Mouse (Mus musculus) hindbrain, postnatal 0 days (tissue): ENCODE measurements around the gene Tnpo1. TPM values are rescaled to one million over a fixed set of nuclear protein-coding genes. Genes with fewer than 3 reads are reported as not detected.

Experiments
- ATAC-seq: fragments of 200-750 bp; cut with Nextera tagmentation; 2 replicates; pipeline ENCODE4 v1.8.0; 2017; ENCODE audit warnings: mild to moderate bottlenecking, moderate TSS enrichment, moderate library complexity
- DNase-seq: peaks from one replicate; pipeline ENCODE4 v3.0.0-alpha.2; 2015; ENCODE audit warnings: low spot score
- H3K27ac ChIP-seq: fragments of 300-500 bp; sonication (generic); 2 replicates; pipeline ENCODE4 v1.5.1; 2014; ENCODE audit warnings: mild to moderate bottlenecking
- H3K27me3 ChIP-seq: fragments of 300-500 bp; sonication (generic); 2 replicates; pipeline ENCODE4 v1.6.1; 2014; ENCODE audit warnings: low read length, mixed read lengths; ENCODE audit not compliant: insufficient read depth
- H3K36me3 ChIP-seq: fragments of 300-500 bp; sonication (generic); 2 replicates; pipeline ENCODE4 v1.6.1; 2014; ENCODE audit warnings: low read length, mixed read lengths; ENCODE audit not compliant: insufficient read depth
- H3K4me1 ChIP-seq: fragments of 300-500 bp; sonication (generic); 2 replicates; pipeline ENCODE4 v1.6.1; 2014; ENCODE audit warnings: antibody characterized with exemption, low read length, mixed read lengths; ENCODE audit not compliant: insufficient read depth
- H3K4me2 ChIP-seq: fragments of 300-500 bp; sonication (generic); 2 replicates; pipeline ENCODE4 v1.6.1; 2014; ENCODE audit warnings: low read depth, mild to moderate bottlenecking, low read length, moderate library complexity, mixed read lengths
- H3K4me3 ChIP-seq: fragments of 300-500 bp; sonication (generic); 2 replicates; pipeline ENCODE4 v1.5.1; 2014; ENCODE audit warnings: low read length
- H3K9ac ChIP-seq: fragments of 300-500 bp; sonication (generic); replicated peaks from 2 replicates; pipeline ENCODE4 v1.6.1; 2014; ENCODE audit warnings: mild to moderate bottlenecking, low read length, moderate library complexity, mixed read lengths
- H3K9me3 ChIP-seq: fragments of 300-500 bp; sonication (generic); 2 replicates; pipeline ENCODE4 v1.6.1; 2016; ENCODE audit warnings: low read length, mixed read lengths
- CTCF ChIP-seq: IDR thresholded peaks from 2 replicates; pipeline ENCODE4 v1.5.1; 2016; ENCODE audit warnings: antibody characterized with exemption, control low read depth, low read depth
- WGBS: fragments of 180-500 bp; shearing (Covaris S2); extraction: QIAGEN DNeasy Blood & Tissue Kit; methylation state at CpG from one replicate; pipeline ENCODE4 v1.1.7; 2014; 5-methylcytosine and 5-hydroxymethylcytosine counted together
- polyA plus RNA-seq: library from polyadenylated mRNA; unstranded; fragments of >200 nt; fragmentation: Nextera tagmentation; extraction: Ambion mirVana; gene quantifications from 2 replicates; pipeline ENCODE4 v1.2.1, GENCODE M21; 2015
- total RNA-seq: library from RNA; depleted of rRNA; stranded (reverse); fragments of >200 nt; gene quantifications from 2 replicates; pipeline ENCODE4 v1.2.3, GENCODE M21; 2014; rRNA removed

The Tnpo1 gene
- total and polyA plus RNA-seq, 2 experiments from 2014 or later: 21.6 to 79.2 TPM

DNA sequence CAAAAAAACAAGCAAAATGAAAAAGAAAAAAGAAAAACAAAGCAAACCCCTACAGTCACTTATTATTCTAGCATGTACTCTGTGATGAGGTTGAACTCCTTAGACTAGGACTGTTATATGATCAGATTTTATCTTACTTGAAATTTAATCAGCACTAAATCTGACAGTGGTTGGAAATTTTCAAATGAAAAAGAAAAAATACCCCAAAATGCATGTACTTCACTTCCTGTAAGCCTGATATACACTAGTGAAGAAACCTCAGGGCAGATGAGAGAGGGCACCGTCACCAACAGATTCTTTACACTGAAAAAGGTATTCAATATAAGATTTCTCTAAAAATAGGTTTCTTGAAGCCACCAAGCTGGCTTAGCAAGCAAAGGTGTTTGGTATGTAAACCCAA lies 134.5 kb downstream of the Tnpo1 start:
- 90% methylated on average over 1 of the region's 1 CpGs for WGBS
- ATAC-seq: no peak
- H3K9ac ChIP-seq: no peak overlapping the region
- DNase-seq: no peak
- H3K36me3 ChIP-seq: no peaks in the 10 kb centered on the region
- no peaks in the 10 kb centered on the region for H3K27me3 ChIP-seq
- H3K9me3 ChIP-seq: no peaks in the 10 kb centered on the region
- no peak for TF ChIP-seq CTCF
- H3K27ac ChIP-seq: no peak overlapping the region
- no peaks in the 10 kb centered on the region for H3K4me1 ChIP-seq
- H3K4me2 ChIP-seq: no peak overlapping the region
- H3K4me3 ChIP-seq: no peak overlapping the region

Other genes with a start within 250 kb of the Tnpo1 start
- not detected in 2 replicates for gene Tmem171, start 231.6 kb downstream of the Tnpo1 start, total RNA-seq
- gene Tmem171, start 231.6 kb downstream of the Tnpo1 start, polyA plus RNA-seq: not detected in 2 replicates
- 15.7 and 19.6 TPM in 2 replicates for gene Fcho2, start 110.9 kb downstream of the Tnpo1 start, total RNA-seq
- gene Fcho2, start 110.9 kb downstream of the Tnpo1 start, polyA plus RNA-seq: 18.1 and 19.7 TPM in 2 replicates
- gene 1700024P04Rik, start 58.2 kb upstream of the Tnpo1 start, total RNA-seq: not detected in 2 replicates
- gene 1700024P04Rik, start 58.2 kb upstream of the Tnpo1 start, polyA plus RNA-seq: not detected in 2 replicates